Mouse (Mus musculus): Measurements from ENCODE around the gene Mphosph9.

DNA sequence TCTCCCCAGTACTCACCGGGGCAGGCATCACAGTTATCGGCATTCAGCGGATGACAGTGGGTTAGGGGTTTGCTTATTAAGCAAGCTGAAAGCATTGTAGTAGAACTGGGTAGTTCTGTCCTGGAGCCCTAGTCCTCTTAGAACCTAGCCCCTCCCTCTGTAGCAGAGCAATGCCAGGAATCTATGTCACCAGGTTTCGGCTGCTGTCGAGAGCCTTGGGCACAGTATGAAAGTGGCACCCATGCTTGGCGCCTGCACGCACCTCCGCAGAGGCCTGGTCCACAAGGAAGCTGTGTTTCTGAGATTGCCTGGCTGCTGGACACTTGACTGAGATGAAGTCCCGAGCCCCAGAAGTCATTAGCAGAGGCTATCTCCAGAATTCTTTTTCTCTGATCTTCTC lies 9.3 kb upstream of the Mphosph9 start:
- TF ChIP-seq CTCF (IDR thresholded peaks at IDR 0.05; ENCODE audit: low read depth, low read length), result no peak
- no peak for TF ChIP-seq EP300 (IDR thresholded peaks at IDR 0.05; ENCODE audit: insufficient read depth, low read depth, low read length)
- no peak for TF ChIP-seq POLR2A (IDR thresholded peaks at IDR 0.05; ENCODE audit: insufficient read depth, low read length)

Measured in ES-Bruce4 (cell line).